Mouse (Mus musculus) hindbrain, embryonic 10.5 days (tissue): ENCODE results near the gene Atg10. TPM values are rescaled to one million over a fixed set of nuclear protein-coding genes. Genes with fewer than 3 reads are reported as not detected.
"Not testable (repeated sequence)": the region's sequence is repeated elsewhere in the genome, so short reads cannot be mapped to it uniquely, and the experiment has no call there.

Source experiments
- DNase-seq: peaks from one replicate; pipeline ENCODE4 v3.0.0-alpha.2; 2017; ENCODE audit warnings: low spot score
- H3K27ac ChIP-seq: fragments of 300-500 bp; sonication (generic); 2 replicates; pipeline ENCODE4 v1.5.1; 2016; ENCODE audit warnings: mild to moderate bottlenecking, moderate library complexity
- H3K27me3 ChIP-seq: fragments of 300-500 bp; sonication (generic); 2 replicates; pipeline ENCODE4 v1.6.1; 2016; ENCODE audit warnings: mild to moderate bottlenecking; ENCODE audit not compliant: poor library complexity, insufficient read depth, severe bottlenecking
- H3K36me3 ChIP-seq: fragments of 300-500 bp; sonication (generic); 2 replicates; pipeline ENCODE4 v1.6.1; 2016; ENCODE audit warnings: mild to moderate bottlenecking, moderate library complexity
- H3K4me1 ChIP-seq: fragments of 300-500 bp; sonication (generic); replicated peaks from 2 replicates; pipeline ENCODE4 v1.6.1; 2016; ENCODE audit warnings: mild to moderate bottlenecking
- H3K4me3 ChIP-seq: fragments of 300-500 bp; sonication (generic); 2 replicates; pipeline ENCODE4 v1.5.1; 2016; ENCODE audit warnings: mild to moderate bottlenecking, moderate library complexity
- H3K9me3 ChIP-seq: fragments of 300-500 bp; sonication (generic); 2 replicates; pipeline ENCODE4 v1.6.1; 2016; ENCODE audit warnings: mild to moderate bottlenecking, moderate library complexity
- WGBS: fragments of 180-500 bp; shearing (Covaris S2); methylation state at CpG from one replicate; pipeline ENCODE4 v1.1.7; 2016; 5-methylcytosine and 5-hydroxymethylcytosine counted together
- polyA plus RNA-seq: library from polyadenylated mRNA; unstranded; fragments of >200 nt; fragmentation: Nextera tagmentation; extraction: Ambion mirVana; gene quantifications from 2 replicates; pipeline ENCODE4 v1.2.1, GENCODE M21; 2016

Atg10 gene
- polyA plus RNA-seq = 9.8 and 10.8 TPM in 2 replicates

DNA sequence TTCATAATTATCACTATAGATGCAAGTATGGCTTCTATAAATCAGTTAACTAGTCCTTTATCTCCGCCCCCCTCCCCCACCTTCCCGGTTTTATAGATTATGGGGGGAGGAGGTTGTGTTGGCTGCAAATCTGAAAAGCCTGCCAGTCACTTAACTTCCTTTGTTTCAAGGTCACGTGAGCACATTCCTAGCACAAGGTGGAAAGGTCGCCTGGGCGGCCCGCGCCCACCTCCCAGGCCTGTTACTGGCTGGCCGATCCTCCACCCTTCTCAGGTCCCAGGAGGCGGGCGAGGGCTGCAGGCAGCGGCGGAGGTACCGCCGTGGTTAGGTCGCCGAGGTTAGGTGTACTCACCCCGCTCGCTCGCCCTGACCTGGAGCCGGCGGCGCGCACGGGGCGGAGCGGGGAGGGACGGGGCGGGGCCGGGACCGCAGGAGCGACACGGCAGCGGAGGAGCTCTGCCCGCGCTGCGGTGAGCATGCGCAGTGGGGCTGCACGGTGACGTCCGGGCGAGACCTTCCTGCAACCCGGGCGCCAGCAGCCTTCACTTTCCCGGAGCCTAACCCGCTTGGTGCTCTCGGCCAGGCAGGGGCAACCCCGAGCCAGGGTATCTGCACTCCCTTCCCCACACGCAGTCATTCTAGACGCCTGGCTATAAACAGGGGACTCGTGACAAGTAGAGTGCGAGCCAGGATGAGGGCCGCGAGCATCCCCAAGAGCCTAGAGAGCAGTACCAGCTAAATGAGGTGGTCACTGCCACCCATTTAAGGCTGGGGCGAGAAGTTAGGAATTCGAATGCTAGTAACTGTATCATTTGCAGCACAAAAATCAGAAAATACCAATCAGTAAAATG, at the start of gene Atg10:
Gene Atg10 (minus strand): TSS at position 382 of the 851 bp plus-strand sequence.
- peak; percentile 94 for DNase-seq
- Histone ChIP-seq H3K27ac (peak within 1 kb of the TSS; percentile 97), H3K4me1 (peaks cover 9% of the 10 kb centered on the region), H3K27me3 (no peaks in the 10 kb centered on the region), H3K36me3 (no peaks in the 10 kb centered on the region), H3K9me3 (no peaks in the 10 kb centered on the region), H3K4me3 (peak within 1 kb of the TSS; percentile 67)
- WGBS = 1% methylated on average over 55 of the region's 55 CpGs

DNA sequence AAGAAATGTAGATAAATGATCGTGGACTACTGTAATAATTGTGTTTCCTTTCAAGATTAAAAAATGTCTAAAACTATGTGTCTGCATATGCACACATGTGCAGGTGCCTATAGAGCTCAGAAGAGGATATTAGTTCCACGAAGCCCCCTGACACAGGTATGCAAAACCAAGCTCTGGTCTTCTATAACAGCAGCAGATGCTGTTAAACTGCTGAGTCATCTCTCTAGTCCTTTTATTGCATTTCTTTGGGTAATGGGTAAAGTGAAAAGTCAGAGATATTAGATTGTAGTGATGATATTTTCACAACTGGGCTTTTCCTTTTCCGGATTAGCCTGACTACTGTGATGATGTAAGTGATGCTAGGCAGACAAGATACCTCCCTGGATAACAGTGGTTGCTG, 28.6 kb upstream of the Atg10 start:
- Histone ChIP-seq H3K27me3 (no peaks in the 10 kb centered on the region), H3K27ac (no peak overlapping the region), H3K4me3 (no peak overlapping the region), H3K4me1 (no peaks in the 10 kb centered on the region), H3K36me3 (no peaks in the 10 kb centered on the region), H3K9me3 (no peaks in the 10 kb centered on the region)
- no peak for DNase-seq
- 84% methylated on average over 3 of the region's 3 CpGs for WGBS

- Histone ChIP-seq H3K27ac (no peak overlapping the region), H3K4me1 (no peaks in the 10 kb centered on the region), H3K9me3 (no peaks in the 10 kb centered on the region), H3K4me3 (no peak overlapping the region), H3K36me3 (no peaks in the 10 kb centered on the region), H3K27me3 (no peaks in the 10 kb centered on the region)
- 83% methylated on average over 1 of the region's 1 CpGs for WGBS
- DNase-seq = no peak
Measured at GRCm38 (mm10) chr13:91251636-91252035, 27.9 kb upstream of the Atg10 start.

- H3K27me3 ChIP-seq, H3K27ac ChIP-seq, H3K36me3 ChIP-seq, H3K4me1 ChIP-seq, DNase-seq, H3K9me3 ChIP-seq, H3K4me3 ChIP-seq: not testable (repeated sequence)
- WGBS = 90% methylated on average over 2 of the region's 2 CpGs
Measured at GRCm38 (mm10) chr13:91250050-91250449, 26.3 kb upstream of the Atg10 start.

GRCm38 (mm10) chr13:91246472-91246871, 22.7 kb upstream of the Atg10 start:
- Histone ChIP-seq H3K27ac (no peak overlapping the region), H3K27me3 (no peaks in the 10 kb centered on the region), H3K4me3 (no peak overlapping the region), H3K9me3 (no peaks in the 10 kb centered on the region), H3K4me1 (no peaks in the 10 kb centered on the region), H3K36me3 (no peaks in the 10 kb centered on the region)
- 80% methylated on average over 2 of the region's 2 CpGs for WGBS
- DNase-seq = no peak

GRCm38 (mm10) chr13:91237976-91238375, 14.2 kb upstream of the Atg10 start:
- H3K4me1 ChIP-seq = no peaks in the 10 kb centered on the region
- no peak overlapping the region for H3K4me3 ChIP-seq
- H3K36me3 ChIP-seq = no peaks in the 10 kb centered on the region
- WGBS = 84% methylated on average over 3 of the region's 3 CpGs
- no peaks in the 10 kb centered on the region for H3K9me3 ChIP-seq
- H3K27me3 ChIP-seq = no peaks in the 10 kb centered on the region
- no peak overlapping the region for H3K27ac ChIP-seq
- DNase-seq = no peak

DNA sequence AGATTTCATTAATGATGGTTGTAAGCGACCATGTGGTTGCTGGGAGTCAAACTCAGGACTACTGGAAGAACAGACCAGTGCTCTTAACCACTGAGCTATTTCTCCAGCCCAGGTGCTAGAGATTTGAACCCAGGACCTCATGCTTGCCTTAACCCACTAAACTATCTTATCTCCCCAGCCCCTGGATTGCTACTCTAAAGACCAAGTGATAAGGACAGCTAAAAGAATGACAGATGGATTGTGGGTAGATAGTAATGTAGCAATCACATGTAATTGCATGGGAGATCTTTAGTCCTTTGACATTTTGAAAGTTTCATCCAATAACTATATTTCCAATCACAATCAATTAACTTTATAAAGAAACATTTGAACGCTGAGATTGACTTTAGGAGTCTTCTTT, 13.1 kb upstream of the Atg10 start:
- H3K4me1 ChIP-seq = no peaks in the 10 kb centered on the region
- no peak overlapping the region for H3K27ac ChIP-seq
- no peaks in the 10 kb centered on the region for H3K27me3 ChIP-seq
- 83% methylated on average over 2 of the region's 2 CpGs for WGBS
- no peak for DNase-seq
- H3K36me3 ChIP-seq = no peaks in the 10 kb centered on the region
- no peak overlapping the region for H3K4me3 ChIP-seq
- H3K9me3 ChIP-seq = no peaks in the 10 kb centered on the region

DNA sequence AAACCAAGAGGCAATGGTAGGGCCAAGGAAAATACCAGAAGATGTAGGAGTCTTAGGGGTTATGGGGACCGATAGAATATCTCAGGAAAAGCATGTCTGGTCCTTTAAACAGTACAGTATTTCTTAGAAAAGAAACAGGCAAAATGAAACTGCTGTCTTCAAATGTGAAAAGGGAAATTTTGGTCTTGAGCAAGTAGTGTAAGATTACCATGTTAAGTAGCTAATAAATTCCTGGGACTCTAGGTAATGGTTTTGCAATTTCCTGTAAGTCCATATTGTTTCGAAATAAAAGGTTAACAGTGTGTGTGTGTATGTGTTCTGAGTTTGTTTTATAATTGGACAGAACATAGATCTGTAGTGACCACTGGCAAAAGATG, 658 bp upstream of the Atg10 start:
- Histone ChIP-seq H3K4me3 (peak overlapping the region; percentile 67), H3K27ac (peak overlapping the region; percentile 97), H3K4me1 (peaks cover 9% of the 10 kb centered on the region), H3K9me3 (no peaks in the 10 kb centered on the region), H3K36me3 (no peaks in the 10 kb centered on the region), H3K27me3 (no peaks in the 10 kb centered on the region)
- 83% methylated on average over 2 of the region's 2 CpGs for WGBS
- no peak for DNase-seq

GRCm38 (mm10) chr13:91223063-91223462, 705 bp downstream of the Atg10 start:
- H3K27me3 ChIP-seq = no peaks in the 10 kb centered on the region
- H3K4me1 ChIP-seq = peaks cover 9% of the 10 kb centered on the region
- no peaks in the 10 kb centered on the region for H3K9me3 ChIP-seq
- no peaks in the 10 kb centered on the region for H3K36me3 ChIP-seq
- H3K27ac ChIP-seq = peak overlapping the region; percentile 97
- DNase-seq = peak; percentile 21
- H3K4me3 ChIP-seq = peak overlapping the region; percentile 67
- 68% methylated on average over 1 of the region's 1 CpGs for WGBS

GRCm38 (mm10) chr13:91221696-91222095, 2.1 kb downstream of the Atg10 start:
- Histone ChIP-seq H3K36me3 (0 out of 2 replicates have a peak, but pooled peaks cover 4% of the 10 kb centered on the region), H3K4me1 (peaks cover 9% of the 10 kb centered on the region), H3K27me3 (no peaks in the 10 kb centered on the region), H3K27ac (no peak overlapping the region), H3K9me3 (no peaks in the 10 kb centered on the region), H3K4me3 (no peak overlapping the region)
- no peak for DNase-seq
- WGBS = 86% methylated on average over 4 of the region's 4 CpGs

GRCm38 (mm10) chr13:91217691-91218090, 6.1 kb downstream of the Atg10 start:
- no peaks in the 10 kb centered on the region for H3K9me3 ChIP-seq
- H3K4me3 ChIP-seq = no peak overlapping the region
- H3K27ac ChIP-seq = no peak overlapping the region
- H3K27me3 ChIP-seq = no peaks in the 10 kb centered on the region
- no peaks in the 10 kb centered on the region for H3K4me1 ChIP-seq
- 0 out of 2 replicates have a peak, but pooled peaks cover 4% of the 10 kb centered on the region for H3K36me3 ChIP-seq
- no peak for DNase-seq
- WGBS = 80% methylated on average over 2 of the region's 2 CpGs

GRCm38 (mm10) chr13:91216656-91217205, 7.0 kb downstream of the Atg10 start:
- H3K27me3 ChIP-seq = no peaks in the 10 kb centered on the region
- H3K9me3 ChIP-seq = no peaks in the 10 kb centered on the region
- 0 out of 2 replicates have a peak, but pooled peaks cover 4% of the 10 kb centered on the region for H3K36me3 ChIP-seq
- no peak overlapping the region for H3K27ac ChIP-seq
- H3K4me3 ChIP-seq = no peak overlapping the region
- DNase-seq = no peak
- 88% methylated on average over 3 of the region's 3 CpGs for WGBS
- H3K4me1 ChIP-seq = no peaks in the 10 kb centered on the region

GRCm38 (mm10) chr13:91212958-91213357, 10.8 kb downstream of the Atg10 start:
- 75% methylated on average over 8 of the region's 8 CpGs for WGBS
- DNase-seq = no peak
- H3K9me3 ChIP-seq = no peaks in the 10 kb centered on the region
- H3K27ac ChIP-seq = no peak overlapping the region
- H3K27me3 ChIP-seq = no peaks in the 10 kb centered on the region
- H3K4me1 ChIP-seq = no peaks in the 10 kb centered on the region
- H3K4me3 ChIP-seq = no peak overlapping the region
- 0 out of 2 replicates have a peak, but pooled peaks cover 4% of the 10 kb centered on the region for H3K36me3 ChIP-seq
